Mouse (Mus musculus) left cerebral cortex, postnatal 14 days (tissue): ENCODE measurements around the gene Atg4d. TPM values are rescaled to one million over a fixed set of nuclear protein-coding genes. Genes with fewer than 3 reads are reported as not detected.
A peak's percentile ranks its signal among the peaks of the same experiment; 100 is the strongest.
"Not testable (repeated sequence)": the region's sequence is repeated elsewhere in the genome, so short reads cannot be mapped to it uniquely, and the experiment has no call there.

Experiments
- DNase-seq, 2 experiments: peaks; one replicate each; pipeline ENCODE4 v3.0.0; 2021 to 2022; ENCODE audit warnings: low spot score in 2 of 2, mixed read lengths in 1 of 2
- intact Hi-C: fragments of 180-260 bp; cut with DNase I; formaldehyde crosslinking; loops from one replicate; pipeline ENCODE4 v1.15.1; 2025
- long read RNA-seq, 2 experiments: library from polyadenylated mRNA; stranded (forward); transcript quantifications; one replicate each; pipeline ENCODE4 v2.0.0; 2021
- total RNA-seq, 2 experiments: library from RNA; stranded (reverse); gene quantifications; 2 replicates each; pipeline ENCODE4 v1.2.3; 2021

Gene Atg4d
- 10 to 100 TPM; 35.3 to 37.5 TPM for total RNA-seq
- long read RNA-seq, experiment 1, full-length matches to known transcripts = 54 of 75 reads
- long read RNA-seq, experiment 1, partial matches to known transcripts = 10 of 75 reads
- long read RNA-seq, experiment 1, other reads (novel, unspliced or antisense) = 11 of 75 reads
- long read RNA-seq, experiment 2, full-length matches to known transcripts = 47 of 64 reads
- long read RNA-seq, experiment 2, partial matches to known transcripts = 10 of 64 reads
- long read RNA-seq, experiment 2, other reads (novel, unspliced or antisense) = 7 of 64 reads

GRCm38 (mm10) chr9:21265000-21265561 lies at the start of gene Atg4d:
Atg4d (plus strand) TSS chr9:21265293.
- intact Hi-C loops = no loop called here
- peak; percentile 95 to 96 for DNase-seq

- DNase-seq = peak; percentile 53 to 70
- intact Hi-C loops = no loop called here
Measured at GRCm38 (mm10) chr9:21216050-21216841, 48.8 kb upstream of the Atg4d start.

GRCm38 (mm10) chr9:21219820-21220219 lies 45.3 kb upstream of the Atg4d start:
- intact Hi-C loops = loop anchor here (5.0 kb wide), 1 partner anchor 68 kb away; no protein-coding TSS in a partner anchor
- DNase-seq = peak in 1 of 2 experiments; percentile 85

GRCm38 (mm10) chr9:21220490-21221382 lies 44.4 kb upstream of the Atg4d start:
- DNase-seq = peak; percentile 95 to 97
- intact Hi-C loops = loop anchor here (5.0 kb wide), 1 partner anchor 68 kb away; no protein-coding TSS in a partner anchor

- peak; percentile 44 to 85 for DNase-seq
- intact Hi-C loops = loop anchor here (5.0 kb wide), 1 partner anchor 69 kb away; no protein-coding TSS in a partner anchor
Measured at GRCm38 (mm10) chr9:21221383-21221929, 43.6 kb upstream of the Atg4d start.

- intact Hi-C loops = loop anchor here (5.0 kb wide), 1 partner anchor 71 kb away; no protein-coding TSS in a partner anchor
- DNase-seq = not testable (repeated sequence)
Measured at GRCm38 (mm10) chr9:21223490-21223889, 41.6 kb upstream of the Atg4d start.

GRCm38 (mm10) chr9:21223906-21224305 lies 41.2 kb upstream of the Atg4d start:
- DNase-seq = no peak
- intact Hi-C loops = loop anchor here (5.0 kb wide), 1 partner anchor 72 kb away; no protein-coding TSS in a partner anchor

GRCm38 (mm10) chr9:21224576-21225414 lies 40.3 kb upstream of the Atg4d start:
- intact Hi-C loops = loop anchor here (5.0 kb wide), 1 partner anchor 72 kb away; no protein-coding TSS in a partner anchor

GRCm38 (mm10) chr9:21225415-21225758 lies 39.7 kb upstream of the Atg4d start:
- no peak for DNase-seq
- intact Hi-C loops = no loop called here

More at GRCm38 (mm10) chr9:21224576-21225414, 40.3 kb upstream of the Atg4d start:
- DNase-seq = no peak

GRCm38 (mm10) chr9:21227342-21227741 lies 37.8 kb upstream of the Atg4d start:
- no peak for DNase-seq
- intact Hi-C loops = no loop called here

- intact Hi-C loops = loop anchor here (10.0 kb wide), 1 partner anchor 123 kb away; no protein-coding TSS in a partner anchor
- DNase-seq = no peak
Measured at GRCm38 (mm10) chr9:21231551-21231950, 33.5 kb upstream of the Atg4d start.

- intact Hi-C loops = loop anchor here (10.0 kb wide), 1 partner anchor 122 kb away; no protein-coding TSS in a partner anchor
- DNase-seq = no peak
Measured at GRCm38 (mm10) chr9:21232867-21233266, 32.2 kb upstream of the Atg4d start.

- intact Hi-C loops = loop anchor here (10.0 kb wide), 1 partner anchor 121 kb away; no protein-coding TSS in a partner anchor
- DNase-seq = no peak
Measured at GRCm38 (mm10) chr9:21233366-21233765, 31.7 kb upstream of the Atg4d start.

- intact Hi-C loops = loop anchor here (10.0 kb wide), 1 partner anchor 121 kb away; no protein-coding TSS in a partner anchor
- DNase-seq = no peak
Measured at GRCm38 (mm10) chr9:21233805-21234204, 31.3 kb upstream of the Atg4d start.

- DNase-seq = no peak
- intact Hi-C loops = loop anchor here (10.0 kb wide), 1 partner anchor 119 kb away; no protein-coding TSS in a partner anchor
Measured at GRCm38 (mm10) chr9:21235341-21235740, 29.8 kb upstream of the Atg4d start.

GRCm38 (mm10) chr9:21236991-21237367 lies 28.1 kb upstream of the Atg4d start:
- intact Hi-C loops = loop anchor here (10.0 kb wide), 1 partner anchor 118 kb away; no protein-coding TSS in a partner anchor
- no peak for DNase-seq

GRCm38 (mm10) chr9:21237368-21238003 lies 27.6 kb upstream of the Atg4d start:
- no peak for DNase-seq
- intact Hi-C loops = loop anchor here (10.0 kb wide), 1 partner anchor 117 kb away; no protein-coding TSS in a partner anchor
